Mouse (Mus musculus): ENCODE data around the gene Hpse2. TPM values are rescaled to one million over a fixed set of nuclear protein-coding genes. Genes with fewer than 3 reads are reported as not detected.

The Hpse2 gene
- polyA plus RNA-seq, 1 experiment = not detected

GRCm38 (mm10) chr19:43407181-43407580 lies 19.0 kb upstream of the Hpse2 start:
- Histone ChIP-seq H3K4me1 (ENCODE audit: control insufficient read depth, insufficient read depth, low read length) (no peaks in the 10 kb centered on the region), H3K4me3 (ENCODE audit: low read depth, low read length) (no peak overlapping the region), H3K9me3 (replicated peaks; ENCODE audit: control insufficient read depth, insufficient read depth, low read length, poor library complexity, severe bottlenecking) (no peaks in the 10 kb centered on the region), H3K36me3 (ENCODE audit: control insufficient read depth, insufficient read depth, low read length, poor library complexity, severe bottlenecking) (no peaks in the 10 kb centered on the region), H3K27me3 (ENCODE audit: control insufficient read depth, insufficient read depth, low read length, poor library complexity, severe bottlenecking) (no peaks in the 10 kb centered on the region), H3K9ac (ENCODE audit: low read depth, poor library complexity, severe bottlenecking) (no peak overlapping the region), H3K27ac (ENCODE audit: insufficient read depth, low read length) (no peak overlapping the region)
- TF ChIP-seq POLR2A (IDR thresholded peaks at IDR 0.05; ENCODE audit: insufficient read depth, low read length) (no peak), EP300 (IDR thresholded peaks at IDR 0.05; ENCODE audit: insufficient read depth, low read depth, low read length) (no peak), CTCF (IDR thresholded peaks at IDR 0.05; ENCODE audit: low read depth, low read length) (no peak)

GRCm38 (mm10) chr19:43396327-43396726 lies 8.2 kb upstream of the Hpse2 start:
- Histone ChIP-seq H3K9ac (ENCODE audit: low read depth, poor library complexity, severe bottlenecking) (no peak overlapping the region), H3K4me3 (ENCODE audit: low read depth, low read length) (no peak overlapping the region), H3K9me3 (replicated peaks; ENCODE audit: control insufficient read depth, insufficient read depth, low read length, poor library complexity, severe bottlenecking) (no peaks in the 10 kb centered on the region), H3K36me3 (ENCODE audit: control insufficient read depth, insufficient read depth, low read length, poor library complexity, severe bottlenecking) (no peaks in the 10 kb centered on the region), H3K4me1 (ENCODE audit: control insufficient read depth, insufficient read depth, low read length) (no peaks in the 10 kb centered on the region), H3K27ac (ENCODE audit: insufficient read depth, low read length) (no peak overlapping the region), H3K27me3 (ENCODE audit: control insufficient read depth, insufficient read depth, low read length, poor library complexity, severe bottlenecking) (no peaks in the 10 kb centered on the region)
- TF ChIP-seq POLR2A (IDR thresholded peaks at IDR 0.05; ENCODE audit: insufficient read depth, low read length) (no peak), CTCF (IDR thresholded peaks at IDR 0.05; ENCODE audit: low read depth, low read length) (peak; percentile 12), EP300 (IDR thresholded peaks at IDR 0.05; ENCODE audit: insufficient read depth, low read depth, low read length) (no peak)

GRCm38 (mm10) chr19:43387071-43387770 lies 934 bp downstream of the Hpse2 start:
- Histone ChIP-seq H3K36me3 (ENCODE audit: control insufficient read depth, insufficient read depth, low read length, poor library complexity, severe bottlenecking) (no peaks in the 10 kb centered on the region), H3K9me3 (replicated peaks; ENCODE audit: control insufficient read depth, insufficient read depth, low read length, poor library complexity, severe bottlenecking) (no peaks in the 10 kb centered on the region), H3K9ac (ENCODE audit: low read depth, poor library complexity, severe bottlenecking) (no peak overlapping the region), H3K4me3 (ENCODE audit: low read depth, low read length) (no peak overlapping the region), H3K27me3 (ENCODE audit: control insufficient read depth, insufficient read depth, low read length, poor library complexity, severe bottlenecking) (peaks cover 28% of the 10 kb centered on the region), H3K4me1 (ENCODE audit: control insufficient read depth, insufficient read depth, low read length) (no peaks in the 10 kb centered on the region), H3K27ac (ENCODE audit: insufficient read depth, low read length) (no peak overlapping the region)
- TF ChIP-seq EP300 (IDR thresholded peaks at IDR 0.05; ENCODE audit: insufficient read depth, low read depth, low read length) = no peak
- TF ChIP-seq CTCF (IDR thresholded peaks at IDR 0.05; ENCODE audit: low read depth, low read length) = no peak
- TF ChIP-seq POLR2A (IDR thresholded peaks at IDR 0.05; ENCODE audit: insufficient read depth, low read length) = no peak

- Histone ChIP-seq H3K9ac (ENCODE audit: low read depth, poor library complexity, severe bottlenecking) (no peak overlapping the region), H3K4me1 (ENCODE audit: control insufficient read depth, insufficient read depth, low read length) (no peaks in the 10 kb centered on the region), H3K27ac (ENCODE audit: insufficient read depth, low read length) (no peak overlapping the region), H3K4me3 (ENCODE audit: low read depth, low read length) (peak overlapping the region; percentile 36), H3K9me3 (replicated peaks; ENCODE audit: control insufficient read depth, insufficient read depth, low read length, poor library complexity, severe bottlenecking) (no peaks in the 10 kb centered on the region), H3K27me3 (ENCODE audit: control insufficient read depth, insufficient read depth, low read length, poor library complexity, severe bottlenecking) (peaks cover 28% of the 10 kb centered on the region), H3K36me3 (ENCODE audit: control insufficient read depth, insufficient read depth, low read length, poor library complexity, severe bottlenecking) (no peaks in the 10 kb centered on the region)
- no peak for TF ChIP-seq CTCF (IDR thresholded peaks at IDR 0.05; ENCODE audit: low read depth, low read length)
- no peak for TF ChIP-seq POLR2A (IDR thresholded peaks at IDR 0.05; ENCODE audit: insufficient read depth, low read length)
- no peak for TF ChIP-seq EP300 (IDR thresholded peaks at IDR 0.05; ENCODE audit: insufficient read depth, low read depth, low read length)
These were observed 1.9 kb downstream of the Hpse2 start for GRCm38 (mm10) chr19:43386041-43386952.

DNA sequence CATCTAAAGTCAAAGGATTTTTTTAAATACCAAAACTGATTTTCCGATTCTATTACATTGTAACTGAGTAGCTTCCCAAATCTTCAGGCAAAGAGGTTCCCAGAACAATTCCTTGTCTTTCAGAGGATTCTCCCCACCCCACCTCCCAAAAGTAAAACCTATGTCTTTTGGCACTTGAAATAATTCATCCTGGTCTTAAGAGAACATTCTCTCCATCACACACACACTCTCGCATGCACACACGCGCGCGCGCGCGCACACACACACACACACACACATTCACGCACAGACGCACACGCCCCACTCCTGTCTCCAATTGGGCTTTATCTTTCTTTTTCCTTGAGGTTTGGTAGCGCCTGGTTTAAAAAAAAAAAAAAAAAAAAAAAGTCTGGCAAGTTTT lies 2.7 kb downstream of the Hpse2 start:
- TF ChIP-seq CTCF (IDR thresholded peaks at IDR 0.05; ENCODE audit: low read depth, low read length) (no peak), POLR2A (IDR thresholded peaks at IDR 0.05; ENCODE audit: insufficient read depth, low read length) (no peak), EP300 (IDR thresholded peaks at IDR 0.05; ENCODE audit: insufficient read depth, low read depth, low read length) (no peak)
- Histone ChIP-seq H3K9ac (ENCODE audit: low read depth, poor library complexity, severe bottlenecking) (no peak overlapping the region), H3K27me3 (ENCODE audit: control insufficient read depth, insufficient read depth, low read length, poor library complexity, severe bottlenecking) (peaks cover 28% of the 10 kb centered on the region)

More for the DNA sequence above, 2.7 kb downstream of the Hpse2 start:
- no peak overlapping the region for H3K4me3 ChIP-seq (ENCODE audit: low read depth, low read length)
- no peaks in the 10 kb centered on the region for H3K9me3 ChIP-seq (replicated peaks; ENCODE audit: control insufficient read depth, insufficient read depth, low read length, poor library complexity, severe bottlenecking)
- H3K27ac ChIP-seq (ENCODE audit: insufficient read depth, low read length) = no peak overlapping the region
- H3K36me3 ChIP-seq (ENCODE audit: control insufficient read depth, insufficient read depth, low read length, poor library complexity, severe bottlenecking) = no peaks in the 10 kb centered on the region
- H3K4me1 ChIP-seq (ENCODE audit: control insufficient read depth, insufficient read depth, low read length) = no peaks in the 10 kb centered on the region
